ENCODE assay signal across 8 mouse cellular contexts in the genomic region with DNA sequence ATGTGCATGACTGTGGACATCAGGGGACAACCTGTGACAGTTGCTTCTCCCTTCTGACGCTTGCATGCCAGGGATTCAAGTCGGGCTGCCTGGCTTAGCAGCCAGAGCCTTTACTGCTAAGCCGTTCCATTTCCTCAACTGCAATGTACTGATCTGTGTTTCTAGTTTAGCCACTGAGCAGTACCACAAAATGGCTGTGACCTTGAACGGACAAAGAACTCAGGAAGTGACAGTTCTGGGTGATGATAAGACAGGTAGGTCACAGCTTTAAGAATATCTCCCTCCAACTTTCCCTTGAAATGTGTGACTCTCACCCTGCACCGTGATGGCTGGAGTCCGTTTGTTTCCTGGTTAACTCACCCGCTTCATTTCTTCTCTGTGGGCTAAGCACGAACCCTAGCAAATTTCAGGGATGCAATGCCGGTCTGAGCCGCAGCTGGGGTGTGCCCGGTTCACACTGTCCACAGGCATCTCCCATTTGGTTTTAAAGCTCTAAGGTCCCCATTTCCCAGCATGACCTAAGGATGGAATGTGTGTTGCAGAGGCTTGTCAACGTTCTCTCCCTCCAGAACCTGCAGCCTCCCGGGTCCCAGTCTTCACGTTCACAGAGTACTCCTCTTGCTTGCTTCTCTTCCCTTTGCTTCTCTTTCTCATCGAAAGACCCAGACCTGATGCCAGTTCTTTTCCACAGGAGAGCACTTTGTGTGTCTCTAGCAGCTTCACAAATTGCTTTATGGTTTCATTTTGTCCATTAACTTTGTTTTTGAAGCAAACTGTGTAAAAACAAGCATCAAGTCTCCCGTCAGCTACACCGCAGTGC. TPM values are rescaled to one million over a fixed set of nuclear protein-coding genes. Genes with fewer than 3 reads are reported as not detected.
DNase-seq lines count a peak whose midpoint lies in the region; ATAC-seq and TF ChIP-seq lines count a peak whose summit lies in the region.

No protein-coding gene starts in this region.

- peak overlapping the region; percentile 50 for H3K4me3 ChIP-seq in layer of hippocampus, adult 2 months
- no peak overlapping the region for H3K4me3 ChIP-seq in neural tube, embryonic 11.5 days (ENCODE audit: low read depth, low read length)

- no peak for TF ChIP-seq POLR2A in brain, embryonic 14.5 days (IDR thresholded peaks at IDR 0.05; ENCODE audit: borderline replicate concordance, extremely low read depth, insufficient read depth, insufficient read length, poor library complexity, severe bottlenecking)

- peak overlapping the region; percentile 19 for H3K27ac ChIP-seq in layer of hippocampus, adult 2 months
- H3K27ac ChIP-seq in neural tube, embryonic 11.5 days (ENCODE audit: low read depth, low read length) = no peak overlapping the region

- no peaks in the 10 kb centered on the region for H3K9me3 ChIP-seq in neural tube, embryonic 11.5 days (ENCODE audit: control insufficient read depth, low read length)

- 40% methylated on average over 17 of the region's 17 CpGs for WGBS in neural tube, embryonic 11.5 days

- DNase-seq in layer of hippocampus, adult 2 months (ENCODE audit: low spot score in 2 of 2) = no peak
- no peak for DNase-seq in layer of hippocampus, adult 8-10 months (ENCODE audit: low spot score in 2 of 2)
- DNase-seq in brain, embryonic 14.5 days (ENCODE audit: low read depth) = peak; percentile 13
- DNase-seq in frontal cortex, postnatal 36 days (ENCODE audit: low spot score in 2 of 2) = peak; percentile 21 to 24
- peak; percentile 11 for DNase-seq in layer of hippocampus, postnatal 36 days
- no peak for DNase-seq in neural tube, embryonic 11.5 days (ENCODE audit: low spot score)
- DNase-seq in T-cell, adult 2 months (ENCODE audit: low spot score) = no peak
- no peak for DNase-seq in cerebellum, adult 11 months

- TF ChIP-seq CTCF in layer of hippocampus, adult 2 months (conservative IDR thresholded peaks at IDR 0.05) = no peak
- TF ChIP-seq CTCF in brain, embryonic 14.5 days (IDR thresholded peaks at IDR 0.05; ENCODE audit: borderline replicate concordance, extremely low read depth, insufficient read depth, insufficient read length) = no peak

- ATAC-seq in neural tube, embryonic 11.5 days (ENCODE audit: insufficient read depth, low FRiP score, low TSS enrichment) = peak; percentile 48; the same call in 1 of the 2 replicates

- H3K36me3 ChIP-seq in neural tube, embryonic 11.5 days (ENCODE audit: control insufficient read depth, insufficient read depth, low read length) = no peaks in the 10 kb centered on the region

- no peak overlapping the region for H3K9ac ChIP-seq in neural tube, embryonic 11.5 days (ENCODE audit: low read length)

- peak overlapping the region; percentile 31 for H3K4me2 ChIP-seq in neural tube, embryonic 11.5 days (ENCODE audit: low read depth)

- H3K4me1 ChIP-seq in neural tube, embryonic 11.5 days (ENCODE audit: control insufficient read depth, insufficient read depth, low read length) = no peaks in the 10 kb centered on the region

- H3K27me3 ChIP-seq in neural tube, embryonic 11.5 days (ENCODE audit: control insufficient read depth, insufficient read depth, low read length) = no peaks in the 10 kb centered on the region

RNA-seq across cellular contexts. Expression of gene Eea1, which starts 46.2 kb away (rescaled TPM):
- total RNA-seq in layer of hippocampus, adult 2 months (2021) = 10 to 100 TPM; 37.0 to 37.6 TPM
- total RNA-seq in layer of hippocampus, adult 8-10 months (2022) = 10 to 100 TPM; 34.0 to 38.8 (median 36.3) TPM
- polyA plus RNA-seq in brain, embryonic 14.5 days (2012; rRNA removed) = 8.7 and 12.5 TPM in 2 replicates
- total RNA-seq in layer of hippocampus, postnatal 36 days (2021) = 10 to 100 TPM; 36.1 to 36.7 TPM
- polyA plus RNA-seq in neural tube, embryonic 11.5 days (2014; fragmentation: Nextera tagmentation; extraction: Ambion mirVana) = 13.5 and 14.5 TPM in 2 replicates

RNA-seq across cellular contexts. Expression of gene Gm33543, which starts 51.5 kb away (rescaled TPM):
- total RNA-seq in layer of hippocampus, adult 2 months (2021) = not detected
- not detected for total RNA-seq in layer of hippocampus, adult 8-10 months (2022)
- polyA plus RNA-seq in brain, embryonic 14.5 days (2012; rRNA removed) = not detected in 2 replicates
- total RNA-seq in layer of hippocampus, postnatal 36 days (2021) = not detected
- polyA plus RNA-seq in neural tube, embryonic 11.5 days (2014; fragmentation: Nextera tagmentation; extraction: Ambion mirVana) = not detected in 2 replicates

Comparison
In these comparisons a context has a peak if more than half of its experiments do, and no peak if none do; other contexts are left out.
1. DNase-seq: peak in brain, embryonic 14.5 days (single experiment), frontal cortex, postnatal 36 days (2 of 2) and layer of hippocampus, postnatal 36 days (2 of 2); none in layer of hippocampus, adult 2 months (0 of 2), layer of hippocampus, adult 8-10 months (0 of 2), neural tube, embryonic 11.5 days (single experiment), T-cell, adult 2 months (single experiment) and cerebellum, adult 11 months (single experiment).